Mouse (Mus musculus) neural tube, embryonic 13.5 days (tissue): Measurements from ENCODE around the gene Tmtc1. TPM values are rescaled to one million over a fixed set of nuclear protein-coding genes. Genes with fewer than 3 reads are reported as not detected.

ENCODE experiments used
- ATAC-seq: fragments of 200-750 bp; cut with Nextera tagmentation; 2 replicates; pipeline ENCODE4 v1.8.0; 2017; ENCODE audit warnings: low read depth, mild to moderate bottlenecking, moderate TSS enrichment, moderate library complexity
- H3K27ac ChIP-seq: fragments of 300-500 bp; sonication (generic); replicated peaks from 2 replicates; pipeline ENCODE4 v1.5.1; 2015; ENCODE audit warnings: moderate library complexity, mild to moderate bottlenecking, inconsistent platforms
- H3K27me3 ChIP-seq: fragments of 300-500 bp; sonication (generic); 2 replicates; pipeline ENCODE4 v1.6.1; 2015; ENCODE audit warnings: mild to moderate bottlenecking, inconsistent platforms
- H3K36me3 ChIP-seq: fragments of 300-500 bp; sonication (generic); 2 replicates; pipeline ENCODE4 v1.6.1; 2015; ENCODE audit warnings: mild to moderate bottlenecking, inconsistent platforms
- H3K4me1 ChIP-seq: fragments of 300-500 bp; sonication (generic); replicated peaks from 2 replicates; pipeline ENCODE4 v1.6.1; 2015; ENCODE audit warnings: inconsistent platforms
- H3K4me2 ChIP-seq: fragments of 300-500 bp; sonication (generic); 2 replicates; pipeline ENCODE4 v1.6.1; 2015; ENCODE audit warnings: inconsistent platforms, mild to moderate bottlenecking, moderate library complexity
- H3K4me3 ChIP-seq: fragments of 300-500 bp; sonication (generic); 2 replicates; pipeline ENCODE4 v1.5.1; 2015; ENCODE audit warnings: mild to moderate bottlenecking, inconsistent platforms
- H3K9ac ChIP-seq: fragments of 300-500 bp; sonication (generic); 2 replicates; pipeline ENCODE4 v1.6.1; 2015; ENCODE audit warnings: moderate library complexity, mild to moderate bottlenecking, inconsistent platforms
- H3K9me3 ChIP-seq: fragments of 300-500 bp; sonication (generic); 2 replicates; pipeline ENCODE4 v1.6.1; 2016; ENCODE audit warnings: inconsistent platforms
- WGBS: fragments of 180-500 bp; shearing (Covaris S2); methylation state at CpG from one replicate; pipeline ENCODE4 v1.1.7; 2015; 5-methylcytosine and 5-hydroxymethylcytosine counted together
- polyA plus RNA-seq: library from polyadenylated mRNA; unstranded; fragments of >200 nt; fragmentation: Nextera tagmentation; extraction: Ambion mirVana; gene quantifications from 2 replicates; pipeline ENCODE4 v1.2.1, GENCODE M21; 2015

Tmtc1 gene
- polyA plus RNA-seq, 1 experiment from 2014 or later: 4.1 TPM

DNA sequence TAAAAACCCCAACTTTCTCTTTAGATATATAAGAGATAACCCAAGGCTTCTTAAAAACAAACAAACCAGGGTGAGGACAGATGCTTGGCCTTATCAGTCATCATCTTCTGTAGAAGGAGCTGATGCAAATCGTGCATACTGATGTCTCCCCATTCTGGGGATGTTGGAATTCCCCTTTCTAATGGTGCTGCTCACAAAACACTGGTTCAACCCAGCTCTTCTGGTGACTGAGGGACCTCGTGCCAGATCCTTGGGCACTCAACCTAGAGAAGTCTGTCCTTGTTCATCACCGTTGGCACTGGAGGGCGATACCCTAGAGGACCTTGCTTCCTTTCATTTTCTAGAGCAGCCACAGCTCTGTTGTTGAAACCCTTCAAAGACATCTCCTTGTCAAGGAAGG is 227.4 kb downstream of the Tmtc1 start:
- WGBS: 91% methylated on average over 4 of the region's 4 CpGs
- Histone ChIP-seq H3K4me3 (no peak overlapping the region), H3K9ac (no peak overlapping the region), H3K9me3 (no peaks in the 10 kb centered on the region), H3K36me3 (no peaks in the 10 kb centered on the region), H3K27ac (no peak overlapping the region), H3K4me1 (peaks cover 12% of the 10 kb centered on the region), H3K4me2 (no peak overlapping the region), H3K27me3 (no peaks in the 10 kb centered on the region)
- no peak for ATAC-seq

DNA sequence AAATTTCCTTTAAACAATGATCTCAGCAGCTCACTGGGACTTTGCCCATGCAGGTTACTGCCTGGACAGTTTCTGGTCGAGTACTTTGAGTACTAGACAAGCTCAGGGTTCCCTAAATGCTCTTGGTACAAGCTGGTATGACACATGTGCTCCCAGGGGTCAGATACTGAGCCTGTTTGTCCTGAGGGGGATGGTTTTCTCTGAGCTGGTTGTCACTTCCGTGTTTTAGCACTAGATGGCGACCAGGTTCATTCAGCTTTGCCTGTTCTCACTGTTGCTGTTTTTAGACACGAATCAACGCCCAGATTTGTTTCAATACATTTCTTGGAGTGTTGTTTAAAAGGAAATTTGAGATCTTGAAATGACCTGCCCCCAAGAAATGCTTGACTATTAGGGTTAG is 229.4 kb downstream of the Tmtc1 start:
- H3K27ac ChIP-seq: no peak overlapping the region
- H3K4me2 ChIP-seq: no peak overlapping the region
- no peaks in the 10 kb centered on the region for H3K9me3 ChIP-seq
- H3K27me3 ChIP-seq: no peaks in the 10 kb centered on the region
- WGBS: 9% methylated on average over 5 of the region's 5 CpGs
- H3K4me1 ChIP-seq: peaks cover 24% of the 10 kb centered on the region
- H3K9ac ChIP-seq: no peak overlapping the region
- H3K36me3 ChIP-seq: no peaks in the 10 kb centered on the region
- H3K4me3 ChIP-seq: no peak overlapping the region
- ATAC-seq: no peak

- under 1% methylated on average over 61 of the region's 61 CpGs for WGBS
- peak within 1 kb of the TSS; percentile 97 for H3K9ac ChIP-seq
These were observed 232.1 kb downstream of the Tmtc1 start, which contains the start of gene Ergic2 for GRCm38 (mm10) chr6:148211897-148212680. Gene Ergic2, minus strand, starts transcription at chr6:148212374.

GRCm38 (mm10) chr6:148211391-148211876 is 232.8 kb downstream of the Tmtc1 start:
- Histone ChIP-seq H3K4me2 (peak overlapping the region; percentile 74), H3K9me3 (no peaks in the 10 kb centered on the region), H3K4me1 (peaks cover 24% of the 10 kb centered on the region), H3K27me3 (no peaks in the 10 kb centered on the region), H3K36me3 (no peaks in the 10 kb centered on the region), H3K27ac (peak overlapping the region; percentile 94), H3K4me3 (peak overlapping the region; percentile 95), H3K9ac (peak overlapping the region; percentile 97)
- peak; percentile 64 for ATAC-seq
- WGBS: under 1% methylated on average over 51 of the region's 51 CpGs

More at GRCm38 (mm10) chr6:148211897-148212680, 232.1 kb downstream of the Tmtc1 start, which contains the start of gene Ergic2:
- peak; percentile 99 for ATAC-seq
- H3K4me3 ChIP-seq: peak within 1 kb of the TSS; percentile 95
- H3K9me3 ChIP-seq: no peaks in the 10 kb centered on the region
- H3K27me3 ChIP-seq: no peaks in the 10 kb centered on the region
- H3K4me1 ChIP-seq: peaks cover 24% of the 10 kb centered on the region
- H3K4me2 ChIP-seq: peak within 1 kb of the TSS; percentile 80
- H3K27ac ChIP-seq: peak within 1 kb of the TSS; percentile 94
- H3K36me3 ChIP-seq: no peaks in the 10 kb centered on the region

DNA sequence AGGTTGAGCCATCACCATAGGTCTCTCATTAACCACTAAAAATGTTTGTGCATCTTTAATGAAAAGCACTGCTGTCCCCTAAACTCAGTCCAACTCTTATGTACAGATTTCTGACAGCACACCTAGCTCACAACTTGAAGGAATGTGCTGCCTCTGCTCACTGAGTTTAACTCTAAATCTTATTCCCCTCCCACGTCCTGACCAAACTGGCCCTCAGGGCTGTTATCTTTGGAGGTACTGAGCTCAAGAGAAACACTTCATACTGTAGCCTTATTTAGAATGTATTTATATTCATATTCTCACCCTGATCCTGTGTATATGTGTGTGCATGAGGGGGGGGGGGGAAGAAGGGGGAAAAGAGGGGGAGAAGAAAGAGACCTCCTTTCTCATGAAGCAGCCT is 236.7 kb downstream of the Tmtc1 start:
- Histone ChIP-seq H3K27me3 (no peaks in the 10 kb centered on the region), H3K27ac (no peak overlapping the region)
- ATAC-seq: no peak

GRCm38 (mm10) chr6:148205134-148205533 is 239.1 kb downstream of the Tmtc1 start:
- ATAC-seq: no peak
- WGBS: 96% methylated on average over 1 of the region's 1 CpGs
- Histone ChIP-seq H3K36me3 (peaks cover 33% of the 10 kb centered on the region), H3K4me2 (no peak overlapping the region), H3K4me1 (peaks cover 1% of the 10 kb centered on the region), H3K9me3 (no peaks in the 10 kb centered on the region), H3K4me3 (no peak overlapping the region), H3K27ac (no peak overlapping the region), H3K9ac (no peak overlapping the region), H3K27me3 (no peaks in the 10 kb centered on the region)

More for the DNA sequence above, 236.7 kb downstream of the Tmtc1 start:
- H3K9ac ChIP-seq: no peak overlapping the region
- no peaks in the 10 kb centered on the region for H3K9me3 ChIP-seq
- H3K4me3 ChIP-seq: no peak overlapping the region
- peaks cover 17% of the 10 kb centered on the region for H3K36me3 ChIP-seq
- WGBS: 92% methylated on average over 1 of the region's 1 CpGs
- H3K4me1 ChIP-seq: peaks cover 13% of the 10 kb centered on the region
- H3K4me2 ChIP-seq: no peak overlapping the region

GRCm38 (mm10) chr6:148199729-148200128 is 244.5 kb downstream of the Tmtc1 start:
- Histone ChIP-seq H3K9ac (no peak overlapping the region), H3K27ac (no peak overlapping the region), H3K9me3 (no peaks in the 10 kb centered on the region), H3K27me3 (no peaks in the 10 kb centered on the region), H3K4me3 (no peak overlapping the region), H3K4me1 (no peaks in the 10 kb centered on the region), H3K4me2 (no peak overlapping the region), H3K36me3 (peaks cover 60% of the 10 kb centered on the region)
- no peak for ATAC-seq
- WGBS: 96% methylated on average over 3 of the region's 3 CpGs

DNA sequence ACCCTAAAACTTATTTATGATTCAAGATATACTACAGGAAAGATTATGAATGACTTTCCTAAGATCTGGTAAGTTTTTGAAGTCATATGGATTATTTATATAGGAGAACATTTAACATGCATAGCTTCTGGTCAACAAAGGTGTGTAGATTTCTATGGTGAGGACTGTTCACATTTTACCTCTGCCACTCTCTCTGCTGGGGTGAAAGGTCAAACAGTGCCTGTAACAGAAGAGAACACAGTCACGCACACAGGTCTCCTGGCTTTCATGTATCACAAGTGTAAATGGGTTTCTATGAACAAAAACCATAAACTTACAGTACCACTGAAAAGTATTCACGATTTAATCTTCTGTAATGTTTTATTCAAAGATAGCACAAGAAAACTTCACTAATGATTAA is 245.0 kb downstream of the Tmtc1 start:
- no peak overlapping the region for H3K4me2 ChIP-seq
- H3K27me3 ChIP-seq: no peaks in the 10 kb centered on the region
- ATAC-seq: no peak
- H3K27ac ChIP-seq: no peak overlapping the region
- H3K9me3 ChIP-seq: no peaks in the 10 kb centered on the region
- H3K4me3 ChIP-seq: no peak overlapping the region
- 95% methylated on average over 2 of the region's 2 CpGs for WGBS
- H3K9ac ChIP-seq: no peak overlapping the region
- H3K36me3 ChIP-seq: peaks cover 64% of the 10 kb centered on the region
- H3K4me1 ChIP-seq: no peaks in the 10 kb centered on the region

GRCm38 (mm10) chr6:148193972-148194701 is 250.1 kb downstream of the Tmtc1 start:
- Histone ChIP-seq H3K9me3 (no peaks in the 10 kb centered on the region), H3K4me2 (no peak overlapping the region), H3K9ac (no peak overlapping the region), H3K4me3 (no peak overlapping the region), H3K36me3 (peaks cover 64% of the 10 kb centered on the region), H3K27me3 (no peaks in the 10 kb centered on the region), H3K27ac (no peak overlapping the region), H3K4me1 (no peaks in the 10 kb centered on the region)
- WGBS: 93% methylated on average over 6 of the region's 6 CpGs
- no peak for ATAC-seq

DNA sequence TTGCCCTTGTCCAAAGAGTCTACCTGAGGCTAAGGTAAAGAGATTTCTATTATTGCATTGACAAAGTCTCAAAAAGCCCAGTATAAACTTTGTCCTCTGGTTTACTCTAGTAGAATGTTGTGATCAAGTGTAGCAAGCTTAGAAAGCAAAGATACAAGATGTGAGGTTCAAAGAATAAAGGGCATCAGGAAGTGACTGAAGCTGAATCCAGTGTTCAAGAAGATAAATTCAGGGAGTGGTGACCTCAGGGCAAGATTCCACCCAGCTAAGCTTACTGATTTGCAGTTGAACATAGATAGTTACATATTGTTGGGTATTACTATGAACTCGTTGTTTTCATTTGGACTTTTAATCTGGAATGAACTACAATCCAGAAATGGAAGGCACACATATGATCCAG is 258.5 kb downstream of the Tmtc1 start:
- ATAC-seq: no peak
- no peak overlapping the region for H3K4me2 ChIP-seq
- H3K36me3 ChIP-seq: peaks cover 89% of the 10 kb centered on the region
- no peak overlapping the region for H3K9ac ChIP-seq
- no peak overlapping the region for H3K27ac ChIP-seq
- no peaks in the 10 kb centered on the region for H3K27me3 ChIP-seq
- no peaks in the 10 kb centered on the region for H3K4me1 ChIP-seq
- no peak overlapping the region for H3K4me3 ChIP-seq
- no peaks in the 10 kb centered on the region for H3K9me3 ChIP-seq
- WGBS: 98% methylated on average over 1 of the region's 1 CpGs
